Mouse (Mus musculus) frontal cortex, postnatal 10 days (tissue): ENCODE results near the gene Ift122.

Experiments used
- DNase-seq, 2 experiments: peaks; one replicate each; pipeline ENCODE4 v3.0.0; 2022; ENCODE audit warnings: low spot score in 2 of 2, mixed read lengths in 1 of 2

The Ift122 gene

GRCm38 (mm10) chr6:115891497-115892061, 38.3 kb downstream of the Ift122 start:
- DNase-seq = peak; percentile 79 to 85

DNA sequence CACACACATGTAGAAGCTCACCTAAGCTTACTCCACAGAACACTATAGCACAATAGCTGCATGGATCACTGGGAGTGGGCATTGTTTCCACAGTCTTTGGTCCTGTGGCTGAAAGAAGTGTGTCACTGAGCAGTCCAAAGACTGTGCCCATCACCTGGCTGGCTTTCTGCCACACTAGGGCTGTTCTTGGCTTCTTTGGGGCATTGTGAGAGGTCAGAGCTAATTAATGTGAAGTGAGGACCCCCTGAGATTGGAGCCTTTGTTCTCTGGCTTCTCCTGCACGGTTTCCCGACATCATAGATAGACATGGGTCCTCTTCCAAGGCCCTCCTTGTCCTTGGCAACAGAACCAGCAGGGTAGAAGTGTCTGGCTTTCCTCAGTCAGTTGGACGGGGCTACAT, 39.1 kb downstream of the Ift122 start:
- no peak for DNase-seq

DNA sequence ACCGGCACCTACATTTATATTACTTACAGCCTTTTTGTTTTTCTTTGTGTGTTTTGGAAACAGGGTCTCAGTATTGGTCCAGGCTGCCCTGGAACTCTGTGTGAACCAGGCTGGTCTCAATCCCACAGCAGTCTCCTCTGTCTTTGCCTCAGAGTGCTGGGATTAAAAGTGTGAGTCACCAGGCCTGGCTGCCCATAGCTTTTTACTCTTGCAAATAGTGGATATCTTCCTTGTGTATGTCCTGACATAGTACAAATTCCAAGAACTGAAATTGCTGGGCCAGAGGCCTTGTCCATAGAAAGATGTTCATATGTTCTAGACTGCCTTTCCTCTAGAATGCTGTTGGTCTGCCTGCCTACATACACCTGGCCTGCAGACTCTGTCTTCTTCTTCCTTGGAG, 43.1 kb downstream of the Ift122 start:
- DNase-seq = no peak

GRCm38 (mm10) chr6:115897117-115897516, 43.8 kb downstream of the Ift122 start:
- DNase-seq = no peak

GRCm38 (mm10) chr6:115897926-115898520, 44.8 kb downstream of the Ift122 start:
- DNase-seq = no peak

DNA sequence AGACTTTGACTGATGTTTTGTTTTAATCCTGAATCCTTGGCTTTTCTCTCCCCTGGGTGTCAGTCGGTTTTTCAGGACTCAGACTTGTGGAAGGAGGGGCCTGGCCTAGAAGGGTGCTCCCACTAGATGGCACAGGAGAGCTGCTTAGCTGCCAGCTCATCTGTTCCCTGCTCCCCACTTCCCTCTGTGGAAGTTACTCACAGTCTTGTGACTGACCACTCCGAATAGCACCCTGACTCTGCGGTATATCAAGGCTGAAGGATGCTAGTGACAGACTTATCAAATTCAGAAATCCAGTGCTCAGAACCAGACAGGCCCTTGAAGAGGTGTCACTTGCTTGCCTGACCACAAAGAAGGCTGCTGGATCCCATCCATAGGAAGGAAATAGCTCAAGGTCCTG, 47.8 kb downstream of the Ift122 start:
- DNase-seq = peak in 1 of 2 experiments; percentile 78

GRCm38 (mm10) chr6:115901489-115901931, 48.2 kb downstream of the Ift122 start:
- DNase-seq = no peak

GRCm38 (mm10) chr6:115902545-115902944, 49.3 kb downstream of the Ift122 start:
- no peak for DNase-seq

GRCm38 (mm10) chr6:115905568-115905967, 52.3 kb downstream of the Ift122 start:
- DNase-seq = no peak

- no peak for DNase-seq
These were observed 53.2 kb downstream of the Ift122 start for GRCm38 (mm10) chr6:115906455-115906854.

GRCm38 (mm10) chr6:115906871-115907270, 53.6 kb downstream of the Ift122 start:
- no peak for DNase-seq

- no peak for DNase-seq
These were observed 55.2 kb downstream of the Ift122 start for GRCm38 (mm10) chr6:115908421-115908982.

DNA sequence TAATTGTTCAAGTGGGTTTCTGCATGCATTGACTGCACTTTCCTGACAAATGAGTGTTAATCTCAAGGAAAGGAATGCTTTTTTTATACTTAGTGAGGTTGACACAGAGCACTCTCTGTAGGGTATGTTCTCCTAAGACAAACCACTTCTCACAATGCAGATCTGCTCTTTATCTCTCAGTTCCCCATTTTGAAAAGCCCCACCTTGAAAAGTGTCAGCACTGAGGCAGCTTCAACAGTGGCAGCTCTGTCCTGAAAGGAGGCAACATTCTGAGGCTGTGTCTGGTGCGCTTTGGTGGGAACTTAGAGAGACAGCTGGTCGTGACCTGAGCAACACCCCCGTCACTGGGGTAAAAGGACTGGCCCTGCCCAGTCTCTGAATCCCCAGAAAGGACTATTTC, 55.8 kb downstream of the Ift122 start:
- no peak for DNase-seq

DNA sequence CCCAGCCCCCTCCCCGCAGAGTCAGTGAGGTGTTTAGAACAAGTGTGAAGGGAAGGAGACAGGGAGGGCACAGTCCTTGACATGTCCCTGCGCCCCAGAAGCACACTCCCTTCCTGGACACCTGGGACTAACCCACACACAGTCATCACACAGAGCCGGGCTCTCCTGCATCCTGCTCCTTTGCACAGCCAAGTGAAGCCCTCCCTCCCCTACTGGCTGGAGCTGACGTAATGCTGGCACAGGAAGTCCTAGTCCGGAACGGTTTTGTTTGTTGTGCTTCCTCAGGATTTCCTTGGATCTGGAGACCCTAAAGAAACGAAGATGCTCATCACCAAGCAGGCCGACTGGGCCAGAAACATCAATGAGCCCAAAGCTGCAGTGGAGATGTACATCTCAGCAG, 56.7 kb downstream of the Ift122 start:
- DNase-seq = no peak

- DNase-seq = no peak
These were observed 58.5 kb downstream of the Ift122 start for GRCm38 (mm10) chr6:115911763-115912162.

DNA sequence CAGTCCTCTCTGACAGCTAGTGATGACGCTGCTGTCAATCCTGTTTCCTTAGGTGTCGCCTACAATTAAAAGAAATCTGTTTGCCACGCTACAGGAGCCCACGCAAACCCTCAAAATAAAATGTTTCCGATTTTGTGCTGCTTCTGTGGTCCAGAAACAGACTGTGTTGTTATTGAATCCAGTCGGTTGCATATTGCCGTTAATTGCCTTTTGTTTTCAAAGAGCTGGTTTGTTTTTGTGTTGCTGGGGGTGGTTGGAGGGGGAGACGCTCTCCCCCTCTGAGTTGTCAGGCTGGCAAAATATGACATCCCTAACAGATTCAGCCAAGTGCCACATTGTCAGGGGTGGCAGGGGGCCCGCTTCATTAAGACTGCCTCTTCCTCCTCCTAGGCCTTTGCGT, 60.2 kb downstream of the Ift122 start:
- no peak for DNase-seq

DNA sequence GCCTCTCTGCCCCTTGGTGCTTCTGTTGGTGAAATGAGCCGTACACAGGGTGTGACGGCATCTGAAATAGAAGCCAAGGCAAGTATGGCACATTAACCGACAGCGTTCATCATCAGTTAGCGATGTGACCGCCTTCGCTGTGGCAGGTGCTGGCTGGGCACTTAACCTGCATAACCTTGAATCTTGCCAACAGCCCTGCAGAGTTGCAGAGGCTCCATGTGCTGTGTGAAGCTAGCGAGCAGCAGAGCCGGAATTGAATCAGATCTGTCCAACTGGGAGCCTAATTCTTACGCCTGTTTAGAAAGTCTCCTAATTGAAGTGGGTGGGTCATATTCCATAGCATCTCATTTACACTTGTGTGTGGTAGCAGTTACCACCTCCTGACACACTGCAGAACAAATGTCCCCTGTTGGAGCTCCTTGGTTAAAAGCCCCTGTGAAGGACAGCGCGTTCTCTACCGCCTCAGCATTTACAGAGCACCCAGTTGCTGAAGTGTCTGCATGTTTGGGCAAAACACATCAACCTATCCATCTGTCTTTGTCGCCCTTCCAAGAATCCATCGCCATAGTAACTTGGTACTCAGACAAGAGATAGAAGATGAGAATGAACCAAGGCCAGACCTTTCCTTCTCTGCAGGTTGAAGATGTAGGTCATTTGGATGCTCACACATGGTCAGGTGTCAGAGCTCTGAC, 61.4 kb downstream of the Ift122 start:
- DNase-seq = no peak

- no peak for DNase-seq
These were observed 62.6 kb downstream of the Ift122 start for GRCm38 (mm10) chr6:115915601-115916445.

GRCm38 (mm10) chr6:115916611-115917010, 63.3 kb downstream of the Ift122 start:
- DNase-seq = no peak

GRCm38 (mm10) chr6:115918615-115919014, 65.3 kb downstream of the Ift122 start:
- DNase-seq = no peak

DNA sequence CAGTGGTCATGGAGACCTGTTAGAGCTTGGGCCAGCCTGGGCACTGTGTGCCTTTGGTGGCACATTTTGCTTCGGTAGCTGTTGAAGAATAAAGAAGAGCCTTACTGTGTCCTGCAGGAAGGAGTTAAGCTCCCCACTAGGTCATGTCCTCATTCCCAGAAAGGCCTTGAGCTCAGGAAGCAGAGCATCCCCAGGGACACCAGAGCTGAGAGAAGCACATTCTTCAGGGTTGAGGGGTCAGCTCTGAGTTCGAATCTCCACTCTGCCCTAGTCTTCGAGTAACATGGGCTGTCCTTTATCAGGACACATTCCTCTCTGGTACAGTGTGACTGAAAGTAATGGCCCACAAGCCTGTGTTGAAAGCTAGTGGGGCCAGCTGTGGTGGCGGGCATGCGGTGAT, 66.6 kb downstream of the Ift122 start:
- DNase-seq = no peak

DNA sequence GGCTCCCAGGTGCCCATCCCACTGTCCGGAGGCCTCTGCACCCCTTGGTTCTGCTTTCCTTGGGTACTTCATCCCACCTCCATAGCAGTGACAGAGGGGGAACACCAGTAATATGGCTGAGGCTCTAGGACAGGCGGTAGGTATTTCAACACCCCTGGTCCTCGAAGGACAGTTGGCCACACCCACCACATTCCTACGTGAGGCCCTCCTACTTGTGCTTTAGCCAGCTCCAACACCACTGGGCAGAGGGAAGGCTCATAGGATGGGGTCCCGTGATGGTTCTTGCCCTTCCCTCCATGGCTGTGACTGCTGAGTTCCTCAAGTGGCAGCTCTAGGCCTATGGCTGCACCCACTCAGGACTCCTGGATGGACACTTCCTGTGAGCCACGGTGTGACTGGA, 71.6 kb downstream of the Ift122 start:
- no peak for DNase-seq
